Mouse (Mus musculus) bone marrow macrophage, adult 2 months (primary cell): ENCODE results near the gene Eva1c. TPM values are rescaled to one million over a fixed set of nuclear protein-coding genes. Genes with fewer than 3 reads are reported as not detected.
A peak's percentile ranks its signal among the peaks of the same experiment; 100 is the strongest.

Experiments used
- H3K27ac ChIP-seq: 2 replicates; pipeline ENCODE4 v1.5.1; 2012; ENCODE audit warnings: low read depth, low read length; ENCODE audit not compliant: insufficient read depth
- H3K4me1 ChIP-seq: 2 replicates; pipeline ENCODE4 v1.6.1; 2012; ENCODE audit warnings: low read length; ENCODE audit not compliant: control insufficient read depth, insufficient read depth
- H3K4me3 ChIP-seq: 2 replicates; pipeline ENCODE4 v1.5.1; 2012; ENCODE audit warnings: mild to moderate bottlenecking, low read length, moderate library complexity; ENCODE audit not compliant: insufficient read depth
- CTCF ChIP-seq: IDR thresholded peaks from 2 replicates; pipeline ENCODE4 v1.5.1; 2012; ENCODE audit warnings: low read depth, mild to moderate bottlenecking, low read length, moderate library complexity
- POLR2A ChIP-seq: IDR thresholded peaks from 2 replicates; pipeline ENCODE4 v1.6.1; 2012; ENCODE audit warnings: mild to moderate bottlenecking, low read depth, low read length, borderline replicate concordance
- polyA plus RNA-seq: library from polyadenylated mRNA; stranded (reverse); fragments of >200 nt; gene quantifications from 2 replicates; pipeline ENCODE4 v1.2.4, GENCODE M21; 2012; ENCODE audit not compliant: missing spikeins, insufficient read depth, insufficient read length

Eva1c gene
- polyA plus RNA-seq, 1 experiment = not detected

GRCm38 (mm10) chr16:90826041-90826440, 478 bp upstream of the Eva1c start:
- no peaks in the 10 kb centered on the region for H3K4me1 ChIP-seq

GRCm38 (mm10) chr16:90827498-90827897, 979 bp downstream of the Eva1c start:
- H3K27ac ChIP-seq = no peak overlapping the region
- no peak overlapping the region for H3K4me3 ChIP-seq
- TF ChIP-seq CTCF = no peak
- TF ChIP-seq POLR2A = no peak
- no peaks in the 10 kb centered on the region for H3K4me1 ChIP-seq

More at GRCm38 (mm10) chr16:90826041-90826440, 478 bp upstream of the Eva1c start:
- no peak overlapping the region for H3K4me3 ChIP-seq
- no peak overlapping the region for H3K27ac ChIP-seq
- TF ChIP-seq POLR2A (no peak), CTCF (no peak)

- no peak for TF ChIP-seq POLR2A
- TF ChIP-seq CTCF = no peak
- Histone ChIP-seq H3K27ac (no peak overlapping the region), H3K4me3 (no peak overlapping the region), H3K4me1 (no peaks in the 10 kb centered on the region)
Observed at GRCm38 (mm10) chr16:90829136-90829535, 2.6 kb downstream of the Eva1c start.

DNA sequence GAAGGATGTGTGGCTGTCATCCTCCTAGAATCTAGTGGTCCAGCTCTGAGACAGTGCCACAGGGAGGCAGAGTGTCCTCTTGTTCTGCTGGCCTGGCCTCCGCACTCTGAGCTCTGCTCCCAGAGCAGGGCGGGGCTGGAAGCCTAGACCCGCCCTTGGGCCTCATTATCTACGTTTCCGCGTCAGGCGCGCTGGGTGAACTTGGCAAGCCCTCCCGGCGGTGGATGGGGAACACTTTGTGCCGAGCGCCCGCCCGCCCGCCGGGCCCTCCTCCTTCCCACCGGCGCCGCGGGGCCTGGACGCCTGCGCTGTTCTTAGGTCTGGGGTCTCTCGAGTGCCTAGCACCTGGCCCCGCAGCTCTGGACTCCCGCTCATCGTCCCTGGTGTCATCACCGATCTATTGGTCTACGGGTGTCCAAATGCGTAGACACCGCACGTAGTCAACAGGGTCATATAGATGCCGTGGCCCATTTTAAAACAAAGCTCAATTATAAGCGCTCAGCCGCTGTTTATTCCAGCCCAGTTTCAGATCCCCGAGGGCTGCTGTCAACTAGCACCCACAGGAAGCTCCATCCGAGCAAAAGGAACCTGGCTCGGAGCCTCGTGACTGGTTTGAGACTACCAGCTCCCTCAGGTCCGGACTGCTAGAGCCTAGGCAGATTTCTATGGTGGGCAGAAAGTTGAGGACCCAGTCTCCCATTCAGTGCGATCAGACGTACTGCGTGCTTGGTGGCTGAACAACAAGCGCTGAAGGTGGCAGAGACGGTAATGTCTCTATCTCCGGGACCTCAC, 3.6 kb downstream of the Eva1c start:
- TF ChIP-seq CTCF (no peak), POLR2A (no peak)
- H3K4me3 ChIP-seq = peak overlapping the region; percentile 64
- H3K27ac ChIP-seq = no peak overlapping the region
- no peaks in the 10 kb centered on the region for H3K4me1 ChIP-seq

DNA sequence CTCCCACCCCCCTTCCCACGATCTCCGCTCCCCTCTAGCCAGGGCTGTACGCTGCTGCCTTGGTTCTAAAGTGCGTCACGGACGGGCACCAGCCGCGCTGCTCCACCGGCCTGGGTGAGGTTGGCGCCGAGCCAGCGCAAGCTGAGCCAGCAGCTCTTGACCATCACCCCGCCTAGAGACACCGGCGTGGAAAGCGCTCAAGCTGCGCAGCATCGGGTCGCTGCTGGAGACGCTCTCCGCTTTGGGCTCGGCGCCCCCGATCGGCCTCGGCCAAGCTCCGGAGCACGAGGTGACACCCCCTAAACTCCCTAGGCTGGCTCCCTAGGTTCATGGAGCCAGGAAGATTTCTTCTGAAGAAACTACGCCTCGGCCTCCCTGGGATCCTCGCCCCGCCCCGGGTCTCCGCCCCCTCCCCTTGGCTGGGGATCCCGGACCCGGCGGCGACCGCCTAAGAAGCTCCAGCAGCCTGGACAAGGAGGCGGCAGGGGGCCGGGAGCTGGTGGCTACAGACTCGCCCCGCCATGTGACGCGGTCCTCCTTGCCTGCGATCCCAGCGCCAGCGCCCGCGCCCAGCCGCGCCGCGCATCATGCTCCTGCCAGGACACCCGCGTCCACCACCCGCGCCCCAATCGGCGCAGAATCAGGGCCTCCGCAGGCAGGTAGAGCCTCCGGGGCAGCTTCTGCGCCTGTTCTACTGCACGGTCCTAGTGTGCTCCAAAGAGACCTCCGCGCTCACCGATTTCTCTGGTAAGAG, 4.3 kb downstream of the Eva1c start:
- Histone ChIP-seq H3K4me1 (no peaks in the 10 kb centered on the region), H3K27ac (no peak overlapping the region), H3K4me3 (peak overlapping the region; percentile 64)
- TF ChIP-seq POLR2A (no peak), CTCF (no peak)

DNA sequence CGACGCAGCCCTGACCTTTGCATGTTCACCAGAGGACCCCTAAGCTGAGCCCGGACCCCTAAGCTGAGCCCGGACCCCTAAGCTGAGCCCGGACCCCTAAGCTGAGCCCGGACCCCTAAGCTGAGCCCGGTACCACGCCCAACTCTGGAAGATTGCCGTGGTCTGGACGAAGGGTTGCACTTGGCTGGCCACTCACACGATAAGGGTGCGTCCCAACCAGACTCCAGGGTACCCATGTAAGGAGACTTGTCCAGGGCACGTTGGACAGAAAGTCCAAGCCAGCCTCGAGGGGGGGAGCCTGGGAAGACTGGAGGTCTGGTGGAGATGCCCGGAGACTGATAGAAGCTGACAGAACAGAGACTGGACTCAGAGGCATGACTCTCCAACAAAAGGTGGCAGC, 5.2 kb downstream of the Eva1c start:
- no peak overlapping the region for H3K4me3 ChIP-seq
- H3K4me1 ChIP-seq = no peaks in the 10 kb centered on the region
- TF ChIP-seq POLR2A (no peak), CTCF (no peak)
- no peak overlapping the region for H3K27ac ChIP-seq

DNA sequence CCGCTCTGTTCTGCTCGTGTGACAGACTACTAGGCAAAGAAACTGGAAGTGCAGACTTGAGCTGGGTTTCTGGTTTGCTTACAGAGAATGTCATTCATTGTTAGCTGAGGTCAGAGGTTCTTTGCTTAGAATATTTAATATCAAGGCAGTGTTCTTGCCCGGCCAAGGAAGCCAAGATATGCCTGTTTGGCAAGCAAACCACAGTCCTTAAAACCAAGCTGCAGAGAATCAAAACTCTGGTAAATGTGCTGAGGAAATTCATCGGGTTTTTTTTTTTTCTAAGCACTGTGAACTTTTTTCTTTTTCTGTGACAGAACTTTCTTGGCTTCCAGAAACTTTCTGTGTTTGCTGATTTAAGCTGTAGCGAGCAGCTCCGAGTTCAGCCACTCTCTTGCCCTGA, 6.0 kb downstream of the Eva1c start:
- no peak overlapping the region for H3K27ac ChIP-seq
- no peaks in the 10 kb centered on the region for H3K4me1 ChIP-seq
- no peak for TF ChIP-seq POLR2A
- no peak for TF ChIP-seq CTCF
- no peak overlapping the region for H3K4me3 ChIP-seq

- Histone ChIP-seq H3K4me3 (no peak overlapping the region), H3K27ac (no peak overlapping the region), H3K4me1 (no peaks in the 10 kb centered on the region)
- TF ChIP-seq POLR2A = no peak
- no peak for TF ChIP-seq CTCF
Observed at GRCm38 (mm10) chr16:90833041-90833791, 6.7 kb downstream of the Eva1c start.

- Histone ChIP-seq H3K4me1 (no peaks in the 10 kb centered on the region), H3K27ac (no peak overlapping the region), H3K4me3 (no peak overlapping the region)
- TF ChIP-seq POLR2A = no peak
- no peak for TF ChIP-seq CTCF
Observed at GRCm38 (mm10) chr16:90837431-90837830, 10.9 kb downstream of the Eva1c start.
